Mouse (Mus musculus): ENCODE measurements around the gene Aoc1. TPM values are rescaled to one million over a fixed set of nuclear protein-coding genes. Genes with fewer than 3 reads are reported as not detected.

Aoc1 gene
- polyA plus RNA-seq, 1 experiment from 2014 or later: 0.11 TPM

- no peak for DNase-seq
- TF ChIP-seq EP300 (IDR thresholded peaks at IDR 0.05; ENCODE audit: low read depth) (no peak), CTCF (IDR thresholded peaks at IDR 0.05; ENCODE audit: low read depth) (peak; percentile 49)
- no peak overlapping the region for H3K27ac ChIP-seq (ENCODE audit: low read depth)
- no peaks in the 10 kb centered on the region for H3K36me3 ChIP-seq (replicated peaks; ENCODE audit: insufficient read depth, low read length)
- no peak for ATAC-seq
- H3K9me3 ChIP-seq (ENCODE audit: low read length): no peaks in the 10 kb centered on the region
- H3K27me3 ChIP-seq (ENCODE audit: insufficient read depth, low read length): no peaks in the 10 kb centered on the region
- H3K9ac ChIP-seq (replicated peaks): no peak overlapping the region
- H3K4me2 ChIP-seq (ENCODE audit: low read depth, low read length): no peak overlapping the region
- 42% methylated on average over 8 of the region's 8 CpGs for WGBS (ENCODE audit: insufficient replicate concordance)
- no peaks in the 10 kb centered on the region for H3K4me1 ChIP-seq (ENCODE audit: insufficient read depth)
- H3K4me3 ChIP-seq (ENCODE audit: low read depth, low read length): no peak overlapping the region
These were observed 14.9 kb upstream of the Aoc1 start for GRCm38 (mm10) chr6:48857613-48858302.

GRCm38 (mm10) chr6:48860130-48860815 is 12.4 kb upstream of the Aoc1 start:
- 11% methylated on average over 21 of the region's 23 CpGs for WGBS (ENCODE audit: insufficient replicate concordance)
- H3K4me3 ChIP-seq (ENCODE audit: low read depth, low read length): peak overlapping the region; percentile 37
- peak; percentile 80 for DNase-seq
- no peak overlapping the region for H3K9ac ChIP-seq (replicated peaks)
- H3K9me3 ChIP-seq (ENCODE audit: low read length): no peaks in the 10 kb centered on the region
- H3K36me3 ChIP-seq (replicated peaks; ENCODE audit: insufficient read depth, low read length): no peaks in the 10 kb centered on the region
- peak; percentile 75 for ATAC-seq
- H3K4me1 ChIP-seq (ENCODE audit: insufficient read depth): peaks cover 5% of the 10 kb centered on the region; the same call in 1 of the 2 replicates
- H3K27ac ChIP-seq (ENCODE audit: low read depth): no peak overlapping the region
- H3K27me3 ChIP-seq (ENCODE audit: insufficient read depth, low read length): no peaks in the 10 kb centered on the region
- peak; percentile 79 for TF ChIP-seq CTCF (IDR thresholded peaks at IDR 0.05; ENCODE audit: low read depth)
- TF ChIP-seq EP300 (IDR thresholded peaks at IDR 0.05; ENCODE audit: low read depth): no peak
- peak overlapping the region; percentile 67 for H3K4me2 ChIP-seq (ENCODE audit: low read depth, low read length)

GRCm38 (mm10) chr6:48860851-48861250 is 11.8 kb upstream of the Aoc1 start:
- WGBS (ENCODE audit: insufficient replicate concordance): 60% methylated on average over 1 of the region's 1 CpGs
- Histone ChIP-seq H3K4me1 (ENCODE audit: insufficient read depth) (peaks cover 5% of the 10 kb centered on the region; the same call in 1 of the 2 replicates), H3K9ac (replicated peaks) (no peak overlapping the region), H3K4me2 (ENCODE audit: low read depth, low read length) (no peak overlapping the region), H3K27ac (ENCODE audit: low read depth) (no peak overlapping the region), H3K9me3 (ENCODE audit: low read length) (no peaks in the 10 kb centered on the region), H3K36me3 (replicated peaks; ENCODE audit: insufficient read depth, low read length) (no peaks in the 10 kb centered on the region), H3K4me3 (ENCODE audit: low read depth, low read length) (no peak overlapping the region), H3K27me3 (ENCODE audit: insufficient read depth, low read length) (no peaks in the 10 kb centered on the region)
- ATAC-seq (no peak), DNase-seq (no peak)
- TF ChIP-seq CTCF (IDR thresholded peaks at IDR 0.05; ENCODE audit: low read depth) (no peak), EP300 (IDR thresholded peaks at IDR 0.05; ENCODE audit: low read depth) (no peak)

GRCm38 (mm10) chr6:48861616-48862280 is 10.9 kb upstream of the Aoc1 start:
- TF ChIP-seq CTCF (IDR thresholded peaks at IDR 0.05; ENCODE audit: low read depth) (no peak), EP300 (IDR thresholded peaks at IDR 0.05; ENCODE audit: low read depth) (no peak)
- Histone ChIP-seq H3K4me3 (ENCODE audit: low read depth, low read length) (no peak overlapping the region), H3K9ac (replicated peaks) (no peak overlapping the region), H3K4me2 (ENCODE audit: low read depth, low read length) (no peak overlapping the region), H3K27me3 (ENCODE audit: insufficient read depth, low read length) (no peaks in the 10 kb centered on the region), H3K27ac (ENCODE audit: low read depth) (no peak overlapping the region), H3K4me1 (ENCODE audit: insufficient read depth) (peaks cover 5% of the 10 kb centered on the region; the same call in 1 of the 2 replicates), H3K36me3 (replicated peaks; ENCODE audit: insufficient read depth, low read length) (no peaks in the 10 kb centered on the region), H3K9me3 (ENCODE audit: low read length) (no peaks in the 10 kb centered on the region)
- ATAC-seq (no peak), DNase-seq (no peak)
- 75% methylated on average over 12 of the region's 12 CpGs for WGBS (ENCODE audit: insufficient replicate concordance)

- DNase-seq (no peak), ATAC-seq (no peak)
- no peak overlapping the region for H3K27ac ChIP-seq (ENCODE audit: low read depth)
- WGBS (ENCODE audit: insufficient replicate concordance): 76% methylated on average over 4 of the region's 4 CpGs
- no peaks in the 10 kb centered on the region for H3K36me3 ChIP-seq (replicated peaks; ENCODE audit: insufficient read depth, low read length)
- TF ChIP-seq EP300 (IDR thresholded peaks at IDR 0.05; ENCODE audit: low read depth) (no peak), CTCF (IDR thresholded peaks at IDR 0.05; ENCODE audit: low read depth) (no peak)
- no peak overlapping the region for H3K9ac ChIP-seq (replicated peaks)
- no peaks in the 10 kb centered on the region for H3K9me3 ChIP-seq (ENCODE audit: low read length)
- H3K4me2 ChIP-seq (ENCODE audit: low read depth, low read length): no peak overlapping the region
- H3K27me3 ChIP-seq (ENCODE audit: insufficient read depth, low read length): no peaks in the 10 kb centered on the region
- H3K4me1 ChIP-seq (ENCODE audit: insufficient read depth): peaks cover 5% of the 10 kb centered on the region; the same call in 1 of the 2 replicates
- H3K4me3 ChIP-seq (ENCODE audit: low read depth, low read length): no peak overlapping the region
These were observed 9.9 kb upstream of the Aoc1 start for GRCm38 (mm10) chr6:48862816-48863215.

- ATAC-seq (no peak), DNase-seq (no peak)
- H3K27ac ChIP-seq (ENCODE audit: low read depth): no peak overlapping the region
- no peak overlapping the region for H3K9ac ChIP-seq (replicated peaks)
- H3K9me3 ChIP-seq (ENCODE audit: low read length): no peaks in the 10 kb centered on the region
- no peaks in the 10 kb centered on the region for H3K27me3 ChIP-seq (ENCODE audit: insufficient read depth, low read length)
- H3K4me1 ChIP-seq (ENCODE audit: insufficient read depth): peaks cover 5% of the 10 kb centered on the region; the same call in 1 of the 2 replicates
- H3K36me3 ChIP-seq (replicated peaks; ENCODE audit: insufficient read depth, low read length): no peaks in the 10 kb centered on the region
- TF ChIP-seq EP300 (IDR thresholded peaks at IDR 0.05; ENCODE audit: low read depth): no peak
- no peak for TF ChIP-seq CTCF (IDR thresholded peaks at IDR 0.05; ENCODE audit: low read depth)
- WGBS (ENCODE audit: insufficient replicate concordance): 75% methylated on average over 7 of the region's 7 CpGs
- no peak overlapping the region for H3K4me3 ChIP-seq (ENCODE audit: low read depth, low read length)
- H3K4me2 ChIP-seq (ENCODE audit: low read depth, low read length): no peak overlapping the region
These were observed 9.2 kb upstream of the Aoc1 start for GRCm38 (mm10) chr6:48863488-48863887.
